Mouse (Mus musculus) midbrain, embryonic 10.5 days (tissue): Measurements from ENCODE around the gene Igfbp6. TPM values are rescaled to one million over a fixed set of nuclear protein-coding genes. Genes with fewer than 3 reads are reported as not detected.
A peak's percentile ranks its signal among the peaks of the same experiment; 100 is the strongest.

ENCODE experiments used
- DNase-seq: peaks from one replicate; pipeline ENCODE4 v3.0.0-alpha.2; 2017; ENCODE audit warnings: low spot score
- H3K27ac ChIP-seq: fragments of 300-500 bp; sonication (generic); replicated peaks from 2 replicates; pipeline ENCODE4 v1.5.1; 2016; ENCODE audit warnings: mild to moderate bottlenecking
- H3K27me3 ChIP-seq: fragments of 300-500 bp; sonication (generic); 2 replicates; pipeline ENCODE4 v1.6.1; 2016; ENCODE audit warnings: low read depth, mild to moderate bottlenecking; ENCODE audit not compliant: poor library complexity, severe bottlenecking
- H3K36me3 ChIP-seq: fragments of 300-500 bp; sonication (generic); 2 replicates; pipeline ENCODE4 v1.6.1; 2016; ENCODE audit warnings: mild to moderate bottlenecking, moderate library complexity
- H3K4me1 ChIP-seq: fragments of 300-500 bp; sonication (generic); 2 replicates; pipeline ENCODE4 v1.6.1; 2016
- H3K4me3 ChIP-seq: fragments of 300-500 bp; sonication (generic); 2 replicates; pipeline ENCODE4 v1.5.1; 2016; ENCODE audit warnings: mild to moderate bottlenecking, moderate library complexity
- H3K9me3 ChIP-seq: fragments of 300-500 bp; sonication (generic); replicated peaks from 2 replicates; pipeline ENCODE4 v1.6.1; 2016; ENCODE audit warnings: mild to moderate bottlenecking
- WGBS: fragments of 180-500 bp; shearing (Covaris S2); methylation state at CpG from one replicate; pipeline ENCODE4 v1.1.7; 2016; 5-methylcytosine and 5-hydroxymethylcytosine counted together
- polyA plus RNA-seq: library from polyadenylated mRNA; unstranded; fragments of >200 nt; fragmentation: Nextera tagmentation; extraction: Ambion mirVana; gene quantifications from 2 replicates; pipeline ENCODE4 v1.2.1, GENCODE M21; 2016

Gene Igfbp6
- polyA plus RNA-seq, 1 experiment from 2014 or later = 0.38 TPM

GRCm38 (mm10) chr15:102176571-102177316, 32.6 kb downstream of the Igfbp6 start:
- H3K36me3 ChIP-seq = 0 out of 2 replicates have a peak, but pooled peaks cover 3% of the 10 kb centered on the region
- H3K27ac ChIP-seq = no peak overlapping the region
- no peak overlapping the region for H3K4me3 ChIP-seq
- H3K4me1 ChIP-seq = no peaks in the 10 kb centered on the region
- 90% methylated on average over 7 of the region's 7 CpGs for WGBS
- DNase-seq = no peak
- H3K9me3 ChIP-seq = no peaks in the 10 kb centered on the region
- no peaks in the 10 kb centered on the region for H3K27me3 ChIP-seq

- Histone ChIP-seq H3K4me3 (no peak overlapping the region), H3K4me1 (no peaks in the 10 kb centered on the region), H3K9me3 (no peaks in the 10 kb centered on the region), H3K36me3 (0 out of 2 replicates have a peak, but pooled peaks cover 3% of the 10 kb centered on the region), H3K27me3 (no peaks in the 10 kb centered on the region), H3K27ac (no peak overlapping the region; the same call in 1 of the 2 replicates)
- WGBS = 85% methylated on average over 8 of the region's 8 CpGs
- DNase-seq = no peak
Observed at GRCm38 (mm10) chr15:102177417-102177816, 33.3 kb downstream of the Igfbp6 start.

- 21% methylated on average over 6 of the region's 6 CpGs for whole genome bisulfite sequencing
- Histone ChIP-seq H3K4me3 (no peak overlapping the region), H3K36me3 (0 out of 2 replicates have a peak, but pooled peaks cover 5% of the 10 kb centered on the region), H3K9me3 (no peaks in the 10 kb centered on the region), H3K27ac (no peak overlapping the region), H3K27me3 (no peaks in the 10 kb centered on the region), H3K4me1 (no peaks in the 10 kb centered on the region)
- DNase-seq = peak; percentile 63
Observed at GRCm38 (mm10) chr15:102178279-102178678, 34.1 kb downstream of the Igfbp6 start.

GRCm38 (mm10) chr15:102179106-102179505, 34.9 kb downstream of the Igfbp6 start:
- no peaks in the 10 kb centered on the region for H3K27me3 ChIP-seq
- no peak overlapping the region for H3K4me3 ChIP-seq
- peaks cover 11% of the 10 kb centered on the region; the same call in 1 of the 2 replicates for H3K36me3 ChIP-seq
- H3K4me1 ChIP-seq = no peaks in the 10 kb centered on the region
- 0 out of 2 replicates have a peak overlapping the region, but pooled peaks have one; percentile 4 for H3K27ac ChIP-seq
- no peaks in the 10 kb centered on the region for H3K9me3 ChIP-seq
- DNase-seq = no peak
- WGBS = 74% methylated on average over 9 of the region's 9 CpGs

- Histone ChIP-seq H3K9me3 (no peaks in the 10 kb centered on the region), H3K27me3 (no peaks in the 10 kb centered on the region), H3K4me1 (no peaks in the 10 kb centered on the region), H3K27ac (no peak overlapping the region), H3K4me3 (no peak overlapping the region), H3K36me3 (peaks cover 16% of the 10 kb centered on the region; the same call in 1 of the 2 replicates)
- DNase-seq = no peak
- WGBS = 92% methylated on average over 14 of the region's 14 CpGs
Observed at GRCm38 (mm10) chr15:102179924-102180323, 35.8 kb downstream of the Igfbp6 start.

GRCm38 (mm10) chr15:102183076-102183475, 38.9 kb downstream of the Igfbp6 start:
- Histone ChIP-seq H3K36me3 (peaks cover 34% of the 10 kb centered on the region; the same call in 1 of the 2 replicates), H3K4me1 (0 out of 2 replicates have a peak, but pooled peaks cover 4% of the 10 kb centered on the region), H3K27ac (no peak overlapping the region), H3K9me3 (no peaks in the 10 kb centered on the region), H3K27me3 (no peaks in the 10 kb centered on the region), H3K4me3 (no peak overlapping the region)
- WGBS = 88% methylated on average over 3 of the region's 3 CpGs
- DNase-seq = no peak

- no peak overlapping the region for H3K27ac ChIP-seq
- peaks cover 31% of the 10 kb centered on the region; the same call in 1 of the 2 replicates for H3K36me3 ChIP-seq
- H3K4me1 ChIP-seq = peaks cover 14% of the 10 kb centered on the region
- no peak for DNase-seq
- no peaks in the 10 kb centered on the region for H3K27me3 ChIP-seq
- no peak overlapping the region for H3K4me3 ChIP-seq
- whole genome bisulfite sequencing = 84% methylated on average over 11 of the region's 11 CpGs
- H3K9me3 ChIP-seq = no peaks in the 10 kb centered on the region
Observed at GRCm38 (mm10) chr15:102186239-102186638, 42.1 kb downstream of the Igfbp6 start.

GRCm38 (mm10) chr15:102188096-102188495, 43.9 kb downstream of the Igfbp6 start:
- no peaks in the 10 kb centered on the region for H3K27me3 ChIP-seq
- H3K36me3 ChIP-seq = peaks cover 29% of the 10 kb centered on the region; the same call in 1 of the 2 replicates
- H3K9me3 ChIP-seq = no peaks in the 10 kb centered on the region
- WGBS = 94% methylated on average over 10 of the region's 10 CpGs
- DNase-seq = no peak
- no peak overlapping the region for H3K4me3 ChIP-seq
- H3K4me1 ChIP-seq = peaks cover 32% of the 10 kb centered on the region
- H3K27ac ChIP-seq = peak overlapping the region; percentile 14; the same call in 1 of the 2 replicates

- DNase-seq = no peak
- Histone ChIP-seq H3K4me1 (peaks cover 32% of the 10 kb centered on the region), H3K36me3 (peaks cover 24% of the 10 kb centered on the region; the same call in 1 of the 2 replicates), H3K4me3 (no peak overlapping the region), H3K9me3 (no peaks in the 10 kb centered on the region), H3K27ac (no peak overlapping the region), H3K27me3 (no peaks in the 10 kb centered on the region)
- WGBS = 68% methylated on average over 6 of the region's 6 CpGs
Observed at GRCm38 (mm10) chr15:102188883-102189282, 44.7 kb downstream of the Igfbp6 start.

- H3K27me3 ChIP-seq = no peaks in the 10 kb centered on the region
- no peaks in the 10 kb centered on the region for H3K9me3 ChIP-seq
- 74% methylated on average over 7 of the region's 7 CpGs for WGBS
- peaks cover 32% of the 10 kb centered on the region for H3K4me1 ChIP-seq
- DNase-seq = no peak
- no peak overlapping the region for H3K4me3 ChIP-seq
- no peak overlapping the region for H3K27ac ChIP-seq
- peaks cover 6% of the 10 kb centered on the region; the same call in 1 of the 2 replicates for H3K36me3 ChIP-seq
Observed at GRCm38 (mm10) chr15:102191699-102192098, 47.5 kb downstream of the Igfbp6 start.

GRCm38 (mm10) chr15:102192271-102192812, 48.2 kb downstream of the Igfbp6 start:
- no peak for DNase-seq
- peaks cover 32% of the 10 kb centered on the region for H3K4me1 ChIP-seq
- H3K4me3 ChIP-seq = no peak overlapping the region
- 81% methylated on average over 7 of the region's 7 CpGs for WGBS
- H3K27ac ChIP-seq = 0 out of 2 replicates have a peak overlapping the region, but pooled peaks have one; percentile 46
- 0 out of 2 replicates have a peak, but pooled peaks cover 3% of the 10 kb centered on the region for H3K36me3 ChIP-seq
- no peaks in the 10 kb centered on the region for H3K9me3 ChIP-seq
- H3K27me3 ChIP-seq = no peaks in the 10 kb centered on the region

- no peak overlapping the region for H3K4me3 ChIP-seq
- WGBS = 58% methylated on average over 5 of the region's 5 CpGs
- DNase-seq = no peak
- peaks cover 29% of the 10 kb centered on the region for H3K4me1 ChIP-seq
- H3K27ac ChIP-seq = 0 out of 2 replicates have a peak overlapping the region, but pooled peaks have one; percentile 46
- H3K27me3 ChIP-seq = no peaks in the 10 kb centered on the region
- no peaks in the 10 kb centered on the region for H3K9me3 ChIP-seq
- no peaks in the 10 kb centered on the region for H3K36me3 ChIP-seq
Observed at GRCm38 (mm10) chr15:102192820-102193386, 48.7 kb downstream of the Igfbp6 start.
